Mouse (Mus musculus) liver, embryonic 11.5 days (tissue): ENCODE measurements around the gene Nfkbib. TPM values are rescaled to one million over a fixed set of nuclear protein-coding genes. Genes with fewer than 3 reads are reported as not detected.

Source experiments
- ATAC-seq: fragments of 200-750 bp; cut with Nextera tagmentation; replicated peaks from 2 replicates; pipeline ENCODE4 v1.8.0; 2017; ENCODE audit warnings: moderate number of reproducible peaks, mild to moderate bottlenecking, moderate TSS enrichment, moderate library complexity; ENCODE audit not compliant: low FRiP score
- DNase-seq: peaks from one replicate; pipeline ENCODE4 v3.0.0-alpha.2; 2017; ENCODE audit warnings: low spot score
- H3K27ac ChIP-seq: fragments of 300-500 bp; sonication (generic); 2 replicates; pipeline ENCODE4 v1.5.1; 2014; ENCODE audit warnings: mild to moderate bottlenecking, low read depth, low read length, control low read depth
- H3K27me3 ChIP-seq: fragments of 300-500 bp; sonication (generic); replicated peaks from 2 replicates; pipeline ENCODE4 v1.6.1; 2014; ENCODE audit warnings: low read length, mixed read lengths; ENCODE audit not compliant: control insufficient read depth, insufficient read depth
- H3K36me3 ChIP-seq: fragments of 300-500 bp; sonication (generic); 2 replicates; pipeline ENCODE4 v1.6.1; 2014; ENCODE audit warnings: mild to moderate bottlenecking, low read length, moderate library complexity, mixed read lengths; ENCODE audit not compliant: control insufficient read depth, insufficient read depth
- H3K4me1 ChIP-seq: fragments of 300-500 bp; sonication (generic); replicated peaks from 2 replicates; pipeline ENCODE4 v1.6.1; 2014; ENCODE audit warnings: low read length, mixed read lengths; ENCODE audit not compliant: control insufficient read depth, insufficient read depth
- H3K4me2 ChIP-seq: fragments of 300-500 bp; sonication (generic); 2 replicates; pipeline ENCODE4 v1.6.1; 2014; ENCODE audit warnings: mild to moderate bottlenecking, control low read depth, moderate library complexity
- H3K4me3 ChIP-seq: fragments of 300-500 bp; sonication (generic); 2 replicates; pipeline ENCODE4 v1.5.1; 2014; ENCODE audit warnings: low read depth, low read length, control low read depth
- H3K9ac ChIP-seq: fragments of 300-500 bp; sonication (generic); 2 replicates; pipeline ENCODE4 v1.6.1; 2014; ENCODE audit warnings: low read depth, low read length, control low read depth
- H3K9me3 ChIP-seq: fragments of 300-500 bp; sonication (generic); 2 replicates; pipeline ENCODE4 v1.6.1; 2016; ENCODE audit warnings: low read length, inconsistent platforms, mixed read lengths; ENCODE audit not compliant: control insufficient read depth
- WGBS: fragments of 180-500 bp; shearing (Covaris S2); extraction: QIAGEN DNeasy Blood & Tissue Kit; methylation state at CpG from one replicate; pipeline ENCODE4 v1.1.7; 2014; 5-methylcytosine and 5-hydroxymethylcytosine counted together
- polyA plus RNA-seq: library from polyadenylated mRNA; unstranded; fragments of >200 nt; fragmentation: Nextera tagmentation; extraction: Ambion mirVana; gene quantifications from 2 replicates; pipeline ENCODE4 v1.2.1, GENCODE M21; 2014

Gene Nfkbib
- polyA plus RNA-seq, 1 experiment from 2014 or later = 61.4 TPM

GRCm38 (mm10) chr7:28741368-28741708, 26.0 kb downstream of the Nfkbib start:
- Histone ChIP-seq H3K36me3 (peaks cover 25% of the 10 kb centered on the region), H3K4me3 (peak overlapping the region; percentile 76), H3K4me2 (peak overlapping the region; percentile 95), H3K4me1 (peaks cover 15% of the 10 kb centered on the region), H3K27me3 (no peaks in the 10 kb centered on the region), H3K27ac (peak overlapping the region; percentile 20), H3K9me3 (no peaks in the 10 kb centered on the region), H3K9ac (peak overlapping the region; percentile 77)
- 1% methylated on average over 13 of the region's 13 CpGs for WGBS
- peak; percentile 18 for ATAC-seq
- no peak for DNase-seq

GRCm38 (mm10) chr7:28740949-28741348, 26.4 kb downstream of the Nfkbib start:
- Histone ChIP-seq H3K9me3 (no peaks in the 10 kb centered on the region), H3K4me2 (peak overlapping the region; percentile 95), H3K4me1 (peaks cover 15% of the 10 kb centered on the region), H3K9ac (peak overlapping the region; percentile 77), H3K27ac (peak overlapping the region; percentile 20), H3K27me3 (no peaks in the 10 kb centered on the region), H3K4me3 (peak overlapping the region; percentile 76), H3K36me3 (peaks cover 25% of the 10 kb centered on the region)
- DNase-seq (no peak), ATAC-seq (no peak)
- WGBS = 33% methylated on average over 9 of the region's 9 CpGs

GRCm38 (mm10) chr7:28739829-28740228, 27.5 kb downstream of the Nfkbib start:
- H3K4me2 ChIP-seq = no peak overlapping the region
- no peak overlapping the region for H3K9ac ChIP-seq
- H3K9me3 ChIP-seq = no peaks in the 10 kb centered on the region
- DNase-seq = no peak
- H3K4me1 ChIP-seq = peaks cover 15% of the 10 kb centered on the region
- no peak for ATAC-seq
- 96% methylated on average over 21 of the region's 21 CpGs for WGBS
- no peak overlapping the region for H3K27ac ChIP-seq
- H3K4me3 ChIP-seq = no peak overlapping the region
- H3K27me3 ChIP-seq = no peaks in the 10 kb centered on the region
- peaks cover 25% of the 10 kb centered on the region for H3K36me3 ChIP-seq

GRCm38 (mm10) chr7:28735701-28736100, 31.6 kb downstream of the Nfkbib start:
- H3K4me3 ChIP-seq = no peak overlapping the region
- peaks cover 7% of the 10 kb centered on the region for H3K4me1 ChIP-seq
- H3K9me3 ChIP-seq = peaks cover 9% of the 10 kb centered on the region; the same call in 1 of the 2 replicates
- H3K27ac ChIP-seq = no peak overlapping the region
- ATAC-seq (no peak), DNase-seq (no peak)
- 0 out of 2 replicates have a peak, but pooled peaks cover 2% of the 10 kb centered on the region for H3K27me3 ChIP-seq
- H3K9ac ChIP-seq = no peak overlapping the region
- peaks cover 23% of the 10 kb centered on the region for H3K36me3 ChIP-seq
- WGBS = 77% methylated on average over 6 of the region's 6 CpGs
- H3K4me2 ChIP-seq = no peak overlapping the region

GRCm38 (mm10) chr7:28733211-28733610, 34.1 kb downstream of the Nfkbib start:
- H3K27ac ChIP-seq = no peak overlapping the region
- peaks cover 7% of the 10 kb centered on the region for H3K4me1 ChIP-seq
- H3K9ac ChIP-seq = no peak overlapping the region; the same call in 1 of the 2 replicates
- peaks cover 9% of the 10 kb centered on the region; the same call in 1 of the 2 replicates for H3K9me3 ChIP-seq
- WGBS = 14% methylated on average over 11 of the region's 11 CpGs
- H3K36me3 ChIP-seq = peaks cover 10% of the 10 kb centered on the region
- H3K4me2 ChIP-seq = peak overlapping the region; percentile 92
- peak; percentile 12; the same call in 1 of the 2 replicates for ATAC-seq
- peak overlapping the region; percentile 50 for H3K4me3 ChIP-seq
- H3K27me3 ChIP-seq = 0 out of 2 replicates have a peak, but pooled peaks cover 2% of the 10 kb centered on the region
- no peak for DNase-seq

GRCm38 (mm10) chr7:28732341-28733142, 34.8 kb downstream of the Nfkbib start:
- WGBS = 3% methylated on average over 58 of the region's 58 CpGs
- peak; percentile 84 for DNase-seq
- peak; percentile 90 for ATAC-seq
- Histone ChIP-seq H3K4me1 (peaks cover 7% of the 10 kb centered on the region), H3K9me3 (peaks cover 9% of the 10 kb centered on the region; the same call in 1 of the 2 replicates), H3K4me2 (peak overlapping the region; percentile 92), H3K4me3 (peak overlapping the region; percentile 50), H3K27ac (no peak overlapping the region), H3K9ac (peak overlapping the region; percentile 39), H3K27me3 (0 out of 2 replicates have a peak, but pooled peaks cover 2% of the 10 kb centered on the region), H3K36me3 (peaks cover 5% of the 10 kb centered on the region; the same call in 1 of the 2 replicates)

- ATAC-seq (no peak), DNase-seq (no peak)
- WGBS = 58% methylated on average over 10 of the region's 10 CpGs
- Histone ChIP-seq H3K4me3 (no peak overlapping the region), H3K4me2 (no peak overlapping the region), H3K27me3 (0 out of 2 replicates have a peak, but pooled peaks cover 2% of the 10 kb centered on the region), H3K9me3 (peaks cover 9% of the 10 kb centered on the region; the same call in 1 of the 2 replicates), H3K9ac (no peak overlapping the region), H3K4me1 (peaks cover 4% of the 10 kb centered on the region), H3K27ac (no peak overlapping the region), H3K36me3 (no peaks in the 10 kb centered on the region)
These were observed 39.5 kb downstream of the Nfkbib start for GRCm38 (mm10) chr7:28727649-28728340.

GRCm38 (mm10) chr7:28726600-28726999, 40.7 kb downstream of the Nfkbib start:
- Histone ChIP-seq H3K4me3 (no peak overlapping the region), H3K4me1 (no peaks in the 10 kb centered on the region), H3K9ac (no peak overlapping the region), H3K36me3 (no peaks in the 10 kb centered on the region), H3K27ac (no peak overlapping the region), H3K9me3 (peaks cover 6% of the 10 kb centered on the region; the same call in 1 of the 2 replicates), H3K27me3 (0 out of 2 replicates have a peak, but pooled peaks cover 2% of the 10 kb centered on the region), H3K4me2 (no peak overlapping the region)
- peak; percentile 59 for DNase-seq
- no peak for ATAC-seq
- 9% methylated on average over 14 of the region's 14 CpGs for WGBS
